Mouse (Mus musculus) midbrain, embryonic 14.5 days (tissue): ENCODE results near the gene Medag. TPM values are rescaled to one million over a fixed set of nuclear protein-coding genes. Genes with fewer than 3 reads are reported as not detected.

Source experiments
- ATAC-seq: fragments of 200-750 bp; cut with Nextera tagmentation; 2 replicates; pipeline ENCODE4 v1.8.0; 2017; ENCODE audit warnings: moderate number of reproducible peaks, moderate library complexity; ENCODE audit not compliant: low FRiP score, low TSS enrichment
- DNase-seq: peaks from one replicate; pipeline ENCODE4 v3.0.0-alpha.2; 2015
- H3K27ac ChIP-seq: fragments of 300-500 bp; sonication (generic); replicated peaks from 2 replicates; pipeline ENCODE4 v1.5.1; 2014; ENCODE audit warnings: mild to moderate bottlenecking, low read depth, low read length, moderate library complexity
- H3K27me3 ChIP-seq: fragments of 300-500 bp; sonication (generic); 2 replicates; pipeline ENCODE4 v1.6.1; 2014; ENCODE audit warnings: low read length, control low read depth, mixed read lengths; ENCODE audit not compliant: control insufficient read depth, insufficient read depth
- H3K36me3 ChIP-seq: fragments of 300-500 bp; sonication (generic); 2 replicates; pipeline ENCODE4 v1.6.1; 2014; ENCODE audit warnings: low read length, control low read depth; ENCODE audit not compliant: control insufficient read depth, insufficient read depth
- H3K4me1 ChIP-seq: fragments of 300-500 bp; sonication (generic); 2 replicates; pipeline ENCODE4 v1.6.1; 2014; ENCODE audit warnings: mild to moderate bottlenecking, antibody characterized with exemption, low read length, control low read depth; ENCODE audit not compliant: control insufficient read depth, insufficient read depth
- H3K4me2 ChIP-seq: fragments of 300-500 bp; sonication (generic); 2 replicates; pipeline ENCODE4 v1.6.1; 2014; ENCODE audit warnings: mild to moderate bottlenecking, low read length, moderate library complexity
- H3K4me3 ChIP-seq: fragments of 300-500 bp; sonication (generic); replicated peaks from 2 replicates; pipeline ENCODE4 v1.5.1; 2014; ENCODE audit warnings: low read depth, low read length
- H3K9ac ChIP-seq: fragments of 300-500 bp; sonication (generic); replicated peaks from 2 replicates; pipeline ENCODE4 v1.6.1; 2014; ENCODE audit warnings: mild to moderate bottlenecking, low read length, moderate library complexity
- H3K9me3 ChIP-seq: fragments of 300-500 bp; sonication (generic); 2 replicates; pipeline ENCODE4 v1.6.1; 2016; ENCODE audit warnings: low read length, control low read depth, mixed read lengths; ENCODE audit not compliant: control insufficient read depth
- WGBS: fragments of 180-500 bp; shearing (Covaris S2); extraction: QIAGEN DNeasy Blood & Tissue Kit; methylation state at CpG from one replicate; pipeline ENCODE4 v1.1.7; 2014; 5-methylcytosine and 5-hydroxymethylcytosine counted together
- polyA plus RNA-seq: library from polyadenylated mRNA; unstranded; fragments of >200 nt; fragmentation: Nextera tagmentation; extraction: Ambion mirVana; gene quantifications from 2 replicates; pipeline ENCODE4 v1.2.1, GENCODE M21; 2014

Gene Medag
- polyA plus RNA-seq, 1 experiment from 2014 or later: 5.9 TPM

DNA sequence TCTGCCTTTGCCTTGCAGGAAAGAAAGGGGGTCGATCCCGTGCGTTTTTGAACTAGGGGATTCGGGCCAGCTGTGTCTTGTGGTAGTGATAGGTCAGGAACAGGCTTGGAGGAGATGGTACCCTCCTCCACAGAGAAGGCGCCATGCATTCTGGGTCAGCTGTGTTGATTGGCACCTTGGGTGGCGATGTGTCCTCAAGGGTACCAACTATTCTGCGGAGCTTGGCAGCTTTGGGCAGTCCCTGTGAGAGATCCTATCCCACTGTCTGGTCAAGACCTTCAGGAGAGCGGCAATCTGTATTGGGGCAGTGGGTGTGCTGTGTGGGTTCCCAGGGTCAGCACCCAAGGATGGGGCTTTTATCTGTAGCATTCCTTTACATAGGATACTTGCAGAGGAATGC lies 31.7 kb upstream of the Medag start:
- 58% methylated on average over 8 of the region's 8 CpGs for WGBS
- Histone ChIP-seq H3K27me3 (no peaks in the 10 kb centered on the region), H3K9ac (peak overlapping the region; percentile 14; the same call in 1 of the 2 replicates), H3K9me3 (no peaks in the 10 kb centered on the region), H3K4me2 (no peak overlapping the region), H3K4me3 (no peak overlapping the region), H3K27ac (peak overlapping the region; percentile 92), H3K4me1 (peaks cover 53% of the 10 kb centered on the region), H3K36me3 (no peaks in the 10 kb centered on the region)
- ATAC-seq: peak; percentile 9; the same call in 1 of the 2 replicates
- no peak for DNase-seq

DNA sequence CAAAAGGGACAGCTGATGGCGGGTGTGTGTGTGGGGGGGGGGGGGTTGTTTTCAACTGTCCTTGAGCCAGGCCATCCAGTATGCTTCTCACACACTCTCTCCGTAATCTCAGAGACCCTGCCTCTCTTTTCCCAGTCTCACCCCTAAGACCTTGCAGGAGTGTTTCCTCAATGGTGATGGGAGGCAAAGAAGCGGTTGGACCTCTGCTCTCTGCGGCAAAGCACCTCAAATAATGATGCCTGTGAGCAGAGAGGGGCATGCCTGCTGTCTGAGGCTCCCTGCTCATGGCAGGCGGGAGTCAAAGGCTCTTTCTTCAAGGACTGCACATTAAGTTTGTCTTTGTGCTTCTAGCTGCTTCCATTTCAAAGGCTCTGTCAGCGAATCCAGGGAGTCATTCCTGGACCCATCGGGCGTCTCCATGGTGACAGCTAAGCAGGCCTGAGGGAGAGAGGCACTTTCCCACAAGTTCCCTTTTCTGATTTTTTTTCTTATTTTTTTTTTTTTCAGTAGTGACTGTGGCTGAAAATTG lies 31.1 kb upstream of the Medag start:
- Histone ChIP-seq H3K27ac (peak overlapping the region; percentile 92), H3K9me3 (no peaks in the 10 kb centered on the region), H3K27me3 (no peaks in the 10 kb centered on the region), H3K36me3 (no peaks in the 10 kb centered on the region), H3K4me2 (peak overlapping the region; percentile 26; the same call in 1 of the 2 replicates), H3K4me1 (peaks cover 49% of the 10 kb centered on the region), H3K4me3 (no peak overlapping the region), H3K9ac (peak overlapping the region; percentile 30; the same call in 1 of the 2 replicates)
- DNase-seq (peak; percentile 89), ATAC-seq (peak; percentile 77)
- 5% methylated on average over 8 of the region's 8 CpGs for WGBS

DNA sequence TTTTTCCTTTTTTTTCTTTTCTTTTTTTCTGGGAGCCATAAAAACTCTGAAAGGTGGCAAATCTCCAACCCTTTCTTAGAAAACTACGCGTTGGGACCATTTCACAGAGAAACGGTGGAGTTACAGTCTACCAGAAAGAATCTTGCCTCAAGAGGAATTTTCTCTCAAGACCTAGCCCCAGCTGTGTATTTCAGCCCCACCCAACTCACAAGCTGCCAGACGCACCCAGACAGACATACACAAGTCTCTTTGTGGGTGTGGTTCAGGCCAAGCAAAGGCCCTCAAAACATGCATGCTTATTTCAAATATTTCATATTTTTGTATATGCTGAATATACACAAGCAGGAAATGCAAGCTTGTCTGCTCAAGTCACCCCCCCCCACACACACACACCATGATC lies 29.6 kb upstream of the Medag start:
- H3K4me2 ChIP-seq: no peak overlapping the region
- 90% methylated on average over 4 of the region's 4 CpGs for WGBS
- H3K4me3 ChIP-seq: no peak overlapping the region
- no peak overlapping the region for H3K9ac ChIP-seq
- H3K9me3 ChIP-seq: no peaks in the 10 kb centered on the region
- no peak for DNase-seq
- H3K27me3 ChIP-seq: no peaks in the 10 kb centered on the region
- H3K36me3 ChIP-seq: no peaks in the 10 kb centered on the region
- no peak overlapping the region for H3K27ac ChIP-seq
- H3K4me1 ChIP-seq: peaks cover 36% of the 10 kb centered on the region
- ATAC-seq: no peak

DNA sequence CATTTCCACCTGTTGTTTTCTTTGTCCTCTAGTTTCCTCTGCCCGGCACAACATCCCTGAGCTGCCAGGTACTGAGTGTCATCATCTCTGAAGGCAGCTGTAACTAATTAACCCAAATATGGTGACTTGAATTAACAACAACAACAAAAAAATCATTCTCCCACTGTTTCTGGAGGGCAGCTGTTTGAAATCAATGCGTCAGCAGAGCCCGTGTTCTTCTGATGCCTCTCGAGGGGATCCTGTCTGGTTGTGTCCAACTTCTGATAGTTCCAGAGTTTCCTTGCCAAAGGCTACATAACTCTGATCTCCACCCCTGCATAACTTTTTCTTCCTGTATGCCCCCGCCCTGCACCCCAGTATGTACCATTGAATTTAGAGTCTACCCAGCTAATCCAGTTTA lies 28.9 kb upstream of the Medag start:
- DNase-seq (no peak), ATAC-seq (no peak)
- Histone ChIP-seq H3K9ac (no peak overlapping the region), H3K36me3 (no peaks in the 10 kb centered on the region), H3K9me3 (no peaks in the 10 kb centered on the region), H3K4me2 (no peak overlapping the region), H3K27me3 (no peaks in the 10 kb centered on the region), H3K4me3 (no peak overlapping the region), H3K4me1 (peaks cover 32% of the 10 kb centered on the region), H3K27ac (no peak overlapping the region)
- 89% methylated on average over 5 of the region's 5 CpGs for WGBS

DNA sequence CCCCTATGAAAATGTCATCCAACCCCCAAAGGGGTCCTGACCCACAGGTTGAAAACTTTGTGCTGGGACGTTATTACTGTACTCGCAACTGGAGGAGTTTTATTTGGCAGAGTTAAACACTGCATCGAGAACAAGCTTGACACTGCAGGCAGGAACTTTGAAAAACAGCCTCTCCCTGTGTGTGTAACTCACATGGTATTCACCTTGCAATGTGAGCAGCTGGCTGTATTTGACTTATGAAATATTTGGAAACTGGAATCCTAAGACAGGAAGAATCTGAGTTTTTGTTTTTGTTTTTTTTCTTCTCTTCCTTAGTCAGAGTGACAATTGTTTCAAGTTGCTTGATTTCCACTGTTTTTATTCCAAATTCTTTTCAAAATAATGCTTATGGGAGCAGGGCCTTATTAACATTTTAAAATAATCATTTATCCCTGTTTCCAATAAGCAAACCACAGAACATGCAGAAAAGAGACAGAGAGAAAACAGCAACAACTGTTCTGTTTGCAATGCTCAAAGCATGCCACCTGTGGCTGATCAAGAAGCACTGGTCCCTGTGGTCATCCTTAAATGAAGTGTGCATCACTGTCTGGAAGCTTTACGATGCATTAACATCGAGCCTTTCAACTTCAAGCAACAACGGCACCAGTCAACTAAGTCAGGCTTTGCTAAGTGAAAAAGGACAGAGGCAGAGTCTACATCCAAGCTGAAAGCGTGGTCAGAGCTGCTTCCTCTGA lies 26.2 kb upstream of the Medag start:
- H3K9ac ChIP-seq: no peak overlapping the region
- no peak overlapping the region for H3K4me3 ChIP-seq
- ATAC-seq: no peak
- WGBS: 92% methylated on average over 7 of the region's 7 CpGs
- H3K9me3 ChIP-seq: no peaks in the 10 kb centered on the region
- DNase-seq: no peak
- no peak overlapping the region for H3K4me2 ChIP-seq
- peaks cover 11% of the 10 kb centered on the region for H3K4me1 ChIP-seq
- H3K27ac ChIP-seq: no peak overlapping the region
- no peaks in the 10 kb centered on the region for H3K27me3 ChIP-seq
- no peaks in the 10 kb centered on the region for H3K36me3 ChIP-seq

DNA sequence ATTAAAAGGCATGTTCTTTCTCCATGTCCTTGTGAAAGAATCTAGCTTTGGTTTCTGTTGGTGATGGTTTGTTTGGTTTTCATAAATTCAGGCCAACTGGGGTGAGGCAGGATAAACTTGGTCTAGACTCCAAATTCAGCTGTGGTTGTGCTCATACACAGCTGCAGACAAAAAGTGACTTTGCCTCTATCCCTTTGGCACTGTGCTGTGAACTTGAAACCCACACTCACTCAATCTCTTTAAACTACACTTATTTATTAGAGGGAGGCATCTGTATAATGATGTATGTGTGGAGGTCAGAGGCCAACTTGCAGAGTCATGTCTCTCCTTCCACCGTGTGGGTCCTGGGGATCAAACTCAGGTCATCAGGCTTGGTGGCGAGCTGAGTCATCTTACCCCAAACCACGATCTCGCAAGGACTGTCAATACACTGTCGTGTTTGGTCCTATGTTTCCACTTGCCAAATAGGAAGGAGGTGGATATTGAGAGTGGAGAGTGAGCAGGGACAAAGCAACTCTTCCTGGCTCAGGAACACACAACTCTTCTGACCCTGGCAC lies 25.2 kb upstream of the Medag start:
- WGBS: 90% methylated on average over 5 of the region's 5 CpGs
- no peaks in the 10 kb centered on the region for H3K36me3 ChIP-seq

DNA sequence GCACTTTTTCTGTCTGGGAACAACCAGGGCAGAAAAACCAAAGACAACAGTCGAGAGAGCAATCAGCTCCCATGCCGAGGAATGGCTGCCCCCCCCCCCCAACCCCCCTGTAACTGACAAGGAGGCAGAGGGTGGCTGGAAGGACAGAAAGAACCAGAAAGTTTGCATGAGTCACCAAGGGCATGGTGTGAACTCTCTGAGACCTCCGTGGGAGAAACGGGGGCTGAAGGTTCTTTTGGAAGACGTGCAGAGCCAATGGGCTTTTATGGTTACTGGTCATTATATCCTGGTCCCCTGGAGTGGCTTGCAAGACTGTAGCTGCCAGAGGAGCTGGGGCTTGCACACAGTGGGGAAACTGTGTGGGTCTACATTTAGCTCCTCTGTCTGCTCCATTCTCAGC lies 22.6 kb upstream of the Medag start:
- ATAC-seq (no peak), DNase-seq (no peak)
- H3K4me2 ChIP-seq: no peak overlapping the region
- no peak overlapping the region for H3K4me3 ChIP-seq
- no peaks in the 10 kb centered on the region for H3K27me3 ChIP-seq
- no peak overlapping the region for H3K9ac ChIP-seq
- 86% methylated on average over 5 of the region's 5 CpGs for WGBS
- H3K4me1 ChIP-seq: no peaks in the 10 kb centered on the region
- H3K27ac ChIP-seq: no peak overlapping the region
- no peaks in the 10 kb centered on the region for H3K9me3 ChIP-seq
- H3K36me3 ChIP-seq: no peaks in the 10 kb centered on the region

More for the DNA sequence above, 25.2 kb upstream of the Medag start:
- no peaks in the 10 kb centered on the region for H3K27me3 ChIP-seq
- H3K9ac ChIP-seq: no peak overlapping the region
- H3K9me3 ChIP-seq: no peaks in the 10 kb centered on the region
- no peak overlapping the region for H3K27ac ChIP-seq
- no peak overlapping the region for H3K4me3 ChIP-seq
- no peak overlapping the region for H3K4me2 ChIP-seq
- peaks cover 2% of the 10 kb centered on the region for H3K4me1 ChIP-seq
- ATAC-seq (no peak), DNase-seq (no peak)

DNA sequence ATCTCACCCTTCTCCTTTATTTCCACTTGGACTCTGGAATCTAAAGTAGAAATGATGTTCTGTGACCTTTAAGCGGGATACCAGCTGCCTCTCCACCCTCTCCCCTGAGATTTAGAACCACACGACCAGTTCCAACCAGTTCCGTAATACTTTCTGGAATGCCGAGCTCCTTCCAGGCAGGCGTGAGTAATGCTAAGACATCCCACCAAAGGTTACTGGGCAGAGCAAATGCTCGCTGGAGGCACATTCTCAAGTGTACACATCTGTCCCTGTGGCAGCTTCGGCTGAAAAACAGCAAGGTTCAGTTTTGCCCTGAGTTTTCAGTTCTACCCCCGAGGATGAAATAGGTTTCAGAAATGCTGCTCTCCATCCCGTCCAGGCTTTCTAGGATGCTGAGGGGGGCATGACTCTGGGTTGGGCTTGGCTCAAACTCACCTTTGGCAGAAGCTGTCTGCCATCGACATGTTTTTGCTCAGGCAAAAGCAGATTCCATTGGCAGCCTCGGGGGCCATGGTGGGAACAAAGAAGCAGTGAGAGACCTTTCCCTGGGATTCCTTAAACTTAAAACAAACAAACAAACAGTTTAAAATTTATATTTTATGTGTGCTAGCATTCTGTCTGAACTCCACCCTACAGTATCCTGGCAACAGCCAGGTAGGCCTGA lies 21.9 kb upstream of the Medag start:
- Histone ChIP-seq H3K27ac (no peak overlapping the region), H3K4me2 (no peak overlapping the region), H3K36me3 (no peaks in the 10 kb centered on the region), H3K27me3 (no peaks in the 10 kb centered on the region), H3K9ac (no peak overlapping the region), H3K4me3 (no peak overlapping the region), H3K4me1 (no peaks in the 10 kb centered on the region), H3K9me3 (no peaks in the 10 kb centered on the region)
- no peak for ATAC-seq
- 76% methylated on average over 11 of the region's 11 CpGs for WGBS
- no peak for DNase-seq
